Mouse (Mus musculus): ENCODE measurements around the gene Afap1l2.

DNA sequence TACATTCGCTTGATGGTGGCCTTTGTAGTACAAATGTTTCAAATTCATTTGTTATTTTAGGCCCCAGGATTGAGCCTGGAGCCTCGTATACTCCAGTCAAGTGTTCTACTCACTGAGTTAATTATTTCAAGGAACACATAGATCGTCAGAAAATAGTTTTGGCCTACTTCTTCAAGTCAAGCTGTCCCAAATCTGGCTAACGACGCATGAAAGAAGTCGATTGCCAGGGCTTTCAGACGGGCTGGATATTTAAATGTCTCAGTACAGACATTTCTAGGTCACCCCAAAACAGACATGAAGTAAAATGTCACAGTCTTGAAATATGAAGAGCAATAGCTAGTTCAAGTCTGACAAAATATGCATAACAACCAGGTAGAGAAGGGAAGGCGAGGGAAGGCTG lies 44.9 kb upstream of the Afap1l2 start:
- TF ChIP-seq CTCF (IDR thresholded peaks at IDR 0.05) (no peak), EP300 (IDR thresholded peaks at IDR 0.05) (no peak)

All from lung, postnatal 0 days (tissue).